Mouse (Mus musculus) WW6 (cell line): ENCODE data around the gene Hdac6.

ENCODE experiments used
- DNase-seq: peaks from one replicate; pipeline ENCODE4 v3.0.0-alpha.2; 2013; ENCODE audit warnings: low read depth, low spot score

The Hdac6 gene

DNA sequence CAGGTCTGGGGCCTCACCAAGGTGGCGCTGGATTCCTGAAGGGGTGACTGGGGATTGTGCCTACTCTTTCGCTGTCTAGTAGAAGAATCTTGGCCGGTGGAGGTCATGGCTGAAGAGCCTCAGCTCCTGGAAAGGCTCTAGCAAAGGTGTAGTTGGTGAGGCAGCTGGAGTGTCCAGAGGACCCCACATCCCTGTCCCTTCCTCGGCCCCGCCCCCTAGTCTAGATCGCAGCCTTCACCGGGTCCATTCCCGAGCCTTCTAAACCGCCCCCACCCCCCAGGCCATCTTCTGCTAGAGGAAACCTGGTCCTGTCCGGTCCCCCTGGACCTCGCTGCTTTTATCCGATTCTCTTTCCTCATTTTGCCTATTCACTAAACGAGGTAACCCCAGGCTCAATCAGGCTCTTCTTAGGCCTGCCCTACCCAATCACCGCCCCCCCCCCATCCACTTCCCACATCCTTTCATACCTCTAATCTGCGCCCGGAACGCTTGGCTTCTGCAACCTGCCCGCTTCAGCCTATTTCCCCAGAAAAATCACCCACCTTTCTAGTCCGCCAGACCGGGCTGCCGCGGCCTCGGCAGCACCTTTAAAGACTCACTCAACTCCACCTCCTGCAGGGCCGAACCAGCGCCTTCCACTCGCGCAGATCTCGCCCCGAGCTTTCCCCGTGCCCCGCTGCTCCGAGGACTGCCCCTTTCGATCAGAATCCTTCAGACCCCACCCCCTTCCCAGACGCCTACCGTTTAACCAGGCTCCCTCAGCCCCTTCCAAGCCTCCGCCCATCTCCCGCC, at the start of gene Hdac6:
Hdac6 (minus strand) TSS at position 782 of the 792 bp plus-strand sequence.
- no peak for DNase-seq

DNA sequence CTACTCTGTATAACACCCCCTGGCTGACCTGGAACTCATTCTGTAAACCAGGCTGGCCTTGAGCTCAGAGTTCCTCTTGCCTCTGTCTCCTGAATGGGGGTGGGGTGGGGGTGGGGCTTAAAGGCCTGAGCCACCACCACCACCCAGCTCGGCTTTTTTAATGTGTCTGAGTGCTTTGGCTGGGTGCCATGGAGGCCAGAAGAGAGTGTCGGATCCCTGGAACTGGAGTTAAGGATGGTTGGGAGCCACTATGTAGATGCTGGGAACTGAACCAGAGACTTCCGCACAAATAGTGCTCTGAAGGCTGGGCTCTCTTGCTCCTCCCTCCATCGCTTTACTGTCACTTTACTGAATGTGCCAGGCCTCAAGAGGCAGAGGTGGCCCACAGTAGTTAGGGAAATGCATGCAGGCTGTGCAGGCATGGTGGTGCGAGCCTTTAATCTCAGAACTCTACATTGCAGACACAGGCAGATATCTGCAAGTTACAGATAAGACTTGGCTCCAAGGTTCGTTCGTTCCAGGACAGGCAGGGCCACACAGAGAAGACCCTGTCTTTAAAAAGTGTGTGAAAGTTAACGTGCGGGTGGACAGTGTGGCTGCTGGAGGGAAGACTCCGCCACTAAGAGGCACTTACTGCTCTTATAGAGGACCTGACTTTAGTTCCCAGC, 45.5 kb upstream of the Hdac6 start:
- no peak for DNase-seq

DNA sequence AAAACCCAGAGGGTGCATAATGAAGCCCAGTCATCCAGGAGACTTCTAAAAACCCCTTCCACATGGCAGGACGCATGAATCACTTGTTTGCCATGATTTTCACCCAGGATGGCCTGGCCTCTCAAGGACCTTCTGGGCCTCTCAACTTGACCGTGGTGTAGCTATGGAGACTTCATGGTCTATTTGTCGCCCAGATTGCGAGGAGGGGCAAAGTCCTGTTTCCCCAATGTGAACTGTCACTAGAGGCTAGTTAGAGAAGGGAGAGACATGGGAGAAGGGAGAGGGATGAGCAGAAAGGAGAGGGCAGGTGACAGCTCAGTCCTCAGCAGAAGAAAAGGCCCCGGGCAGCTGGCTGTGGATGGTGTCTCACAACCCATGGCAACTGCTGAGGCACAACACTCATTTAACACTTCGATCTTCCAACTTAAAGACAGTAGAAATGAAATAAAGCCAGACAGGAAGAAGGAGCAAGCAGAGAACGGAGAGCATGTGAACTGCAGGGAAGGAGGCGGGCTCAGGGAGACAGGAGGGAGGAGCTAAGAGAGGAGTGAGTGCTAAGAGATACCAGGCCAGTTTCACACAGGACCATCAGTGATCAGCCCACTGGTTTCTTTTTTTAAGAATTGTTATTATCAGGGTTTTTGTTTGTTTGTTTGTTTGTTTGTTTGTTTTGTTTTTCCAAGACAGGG, 44.8 kb upstream of the Hdac6 start:
- no peak for DNase-seq

DNA sequence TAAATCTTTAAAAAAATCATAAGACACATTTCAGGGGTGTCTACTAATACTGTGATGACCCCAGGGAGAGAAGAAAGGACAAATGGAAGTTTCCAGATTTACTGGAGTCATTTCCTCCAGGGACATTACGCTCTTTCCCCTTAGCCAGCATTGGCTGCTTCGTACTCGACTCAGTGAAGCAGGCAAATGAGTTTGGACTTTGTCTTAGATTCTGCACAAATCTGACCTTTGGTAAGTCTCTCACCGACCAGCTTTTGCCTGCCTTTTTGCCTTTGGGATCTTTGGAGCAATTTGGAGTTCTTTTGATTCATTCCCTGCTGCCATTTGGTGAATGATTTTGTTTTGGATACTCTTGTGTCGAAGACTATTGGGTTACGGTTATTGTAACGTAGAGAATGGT, 33.7 kb upstream of the Hdac6 start:
- DNase-seq = no peak

DNA sequence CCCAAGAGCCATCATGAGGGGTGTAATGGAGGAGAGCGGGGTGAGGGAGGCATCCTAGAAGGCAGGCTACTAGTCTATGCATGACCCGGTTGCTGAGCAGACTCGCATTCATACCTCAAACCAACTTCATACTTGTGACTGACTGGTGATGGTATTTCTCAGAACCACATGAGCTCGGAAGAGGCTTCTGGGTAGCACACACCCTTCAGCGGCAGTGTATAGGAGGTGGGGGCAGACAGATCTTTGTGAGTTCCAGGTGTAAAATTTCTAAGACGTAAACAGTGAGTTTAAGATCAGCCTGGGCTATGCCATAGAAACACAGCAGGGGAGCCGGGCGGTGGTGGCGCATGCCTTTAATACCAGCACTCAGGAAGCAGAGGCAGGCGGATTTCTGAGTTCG, 30.2 kb upstream of the Hdac6 start, which contains the start of gene Gata1:
Gata1 (minus strand) TSS at position 180 of the 400 bp plus-strand sequence.
- no peak for DNase-seq

DNA sequence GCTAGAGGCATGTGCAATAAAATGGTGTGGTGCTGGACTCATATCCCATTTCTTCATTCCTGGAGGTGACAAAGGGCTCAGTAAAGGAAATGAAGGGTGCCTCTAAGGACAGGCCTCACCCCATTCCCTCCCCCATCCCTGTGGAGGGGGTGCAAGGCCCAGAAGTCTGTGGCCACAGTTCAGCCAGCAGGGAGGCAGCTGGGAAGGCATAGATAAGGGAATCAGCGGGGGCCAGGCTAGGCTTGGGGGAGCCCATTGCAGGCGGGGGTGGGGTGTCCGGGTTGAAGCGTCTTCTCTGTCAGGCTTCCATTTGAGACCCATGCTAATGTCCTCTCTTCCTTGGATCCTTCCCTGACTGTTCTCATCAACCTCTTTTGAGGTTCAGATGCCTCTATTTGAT, 23.6 kb upstream of the Hdac6 start:
- no peak for DNase-seq

DNA sequence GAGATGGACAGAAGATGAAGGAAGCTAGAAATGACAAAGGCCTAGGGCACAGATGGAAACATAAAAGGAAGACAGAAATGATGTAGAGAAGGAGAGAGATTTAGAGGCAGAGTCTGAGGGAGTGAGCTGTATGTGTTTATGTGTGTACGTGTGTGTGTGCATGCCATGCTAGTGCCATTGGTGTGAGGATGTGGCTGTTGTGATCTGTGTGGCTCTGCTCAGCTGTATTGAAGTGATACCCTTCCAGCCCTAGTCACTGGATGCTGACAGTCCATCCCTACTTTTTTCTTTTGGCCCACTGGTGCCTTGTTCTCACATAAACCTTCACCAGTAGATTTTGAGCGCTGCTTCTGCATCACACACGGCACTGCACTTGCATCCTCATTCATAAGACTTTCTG, 21.2 kb upstream of the Hdac6 start:
- no peak for DNase-seq

DNA sequence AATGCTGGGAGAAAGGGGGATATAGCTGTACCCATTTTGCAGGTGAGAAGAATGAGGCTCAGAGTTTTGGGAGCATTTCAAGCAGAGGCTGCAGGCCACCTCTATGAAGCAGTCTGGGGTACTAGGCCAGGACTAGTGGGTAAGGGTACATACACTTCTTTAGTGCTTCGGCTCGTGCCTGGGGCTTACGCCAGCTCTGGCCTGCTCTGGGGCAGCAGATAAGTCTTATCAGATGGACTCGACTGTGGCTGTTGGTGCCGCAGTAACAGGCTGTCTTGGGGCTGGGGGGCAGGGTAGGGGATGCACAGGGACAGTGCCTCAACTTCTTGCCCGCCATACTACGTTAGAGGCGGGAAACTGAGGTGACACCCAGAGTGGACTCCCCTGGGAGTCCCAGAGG, 20.5 kb upstream of the Hdac6 start:
- no peak for DNase-seq

DNA sequence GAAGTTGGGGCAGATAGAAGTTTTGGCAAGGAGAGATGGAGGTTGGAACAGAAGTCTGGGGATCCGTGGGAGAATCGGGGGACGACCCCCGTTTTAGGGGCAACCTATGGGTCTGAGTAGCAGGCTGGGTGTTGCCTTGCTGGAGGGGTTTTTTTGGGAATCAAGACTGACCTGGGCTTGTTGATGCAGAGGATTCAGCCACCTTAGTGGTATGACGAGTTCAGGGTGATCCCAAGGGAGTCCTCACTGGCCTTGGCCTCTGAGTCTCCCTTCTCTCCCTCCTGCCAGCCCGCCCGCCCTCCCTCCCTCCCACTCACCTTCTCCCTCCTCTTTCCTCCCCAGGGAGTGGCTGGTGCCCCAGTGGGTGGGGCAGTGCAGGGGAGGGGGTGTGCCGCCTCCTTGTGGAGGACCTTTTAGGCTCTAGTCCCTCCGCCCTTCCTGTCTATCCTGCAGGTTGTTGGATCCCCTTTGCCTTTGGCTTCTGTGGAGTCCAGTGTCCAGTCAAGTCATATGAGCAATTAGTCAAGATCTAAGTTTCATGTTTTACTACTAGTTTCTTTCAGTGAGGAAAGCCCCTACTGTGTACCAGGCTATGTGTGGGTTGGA, 20.0 kb upstream of the Hdac6 start:
- DNase-seq = no peak

DNA sequence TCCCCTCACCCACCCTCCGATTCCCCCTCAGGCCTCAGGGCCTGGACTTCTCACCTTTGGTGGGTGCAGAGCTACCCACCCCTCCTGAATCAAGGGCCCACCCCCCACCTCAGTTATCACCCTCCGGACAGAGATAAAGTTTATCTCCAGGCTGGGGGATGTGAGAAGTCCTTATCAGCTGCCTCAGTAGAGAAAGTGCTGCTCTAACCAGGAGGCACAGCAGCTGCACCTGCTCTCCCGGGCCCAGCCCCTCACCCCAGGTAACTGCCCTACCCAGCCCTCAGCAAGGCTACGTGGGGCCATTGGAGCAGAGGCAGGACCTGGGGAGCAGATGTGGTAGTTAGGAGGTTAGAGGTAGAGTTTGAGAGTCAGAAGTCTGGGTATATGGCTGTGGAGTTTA, 18.5 kb upstream of the Hdac6 start:
- DNase-seq = no peak

DNA sequence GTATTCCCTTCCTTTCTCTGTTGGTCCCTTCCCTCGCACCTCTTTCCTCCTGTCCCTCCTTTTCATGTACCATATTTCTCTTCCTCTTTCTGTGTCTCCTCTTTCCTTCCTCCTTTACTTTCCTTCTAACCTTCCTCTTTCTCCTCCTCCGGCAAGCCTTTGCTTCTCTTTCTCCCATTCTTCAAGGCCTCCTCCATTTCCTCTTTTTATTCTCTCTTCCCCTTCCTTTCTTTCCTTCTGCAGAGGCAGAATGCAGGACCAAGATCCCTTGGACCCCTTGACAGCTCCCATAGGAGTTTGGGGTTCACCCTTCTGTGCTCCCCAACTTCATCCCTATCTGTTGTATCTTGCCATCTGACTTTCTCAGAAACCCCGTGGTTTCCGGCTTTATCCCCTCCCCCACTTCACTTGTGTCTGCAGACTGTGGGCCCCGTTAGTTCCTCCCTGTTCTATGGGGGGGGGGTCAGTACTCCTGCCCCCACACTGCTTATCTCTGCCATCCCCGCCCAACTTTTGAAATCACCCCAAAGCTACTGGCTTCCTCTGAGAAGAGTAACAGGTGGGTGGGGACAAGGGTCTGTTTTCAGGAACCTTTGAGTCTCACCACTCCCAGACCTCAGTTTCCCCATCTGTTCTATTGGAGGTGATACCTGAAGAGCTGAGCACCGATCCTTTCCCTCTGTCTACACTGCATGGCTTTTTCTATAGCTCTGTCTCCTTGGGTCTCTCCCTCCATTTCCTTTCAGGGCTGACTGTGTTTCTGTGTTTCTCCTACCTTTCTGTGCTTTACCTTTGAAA, 16.3 kb upstream of the Hdac6 start:
- no peak for DNase-seq

DNA sequence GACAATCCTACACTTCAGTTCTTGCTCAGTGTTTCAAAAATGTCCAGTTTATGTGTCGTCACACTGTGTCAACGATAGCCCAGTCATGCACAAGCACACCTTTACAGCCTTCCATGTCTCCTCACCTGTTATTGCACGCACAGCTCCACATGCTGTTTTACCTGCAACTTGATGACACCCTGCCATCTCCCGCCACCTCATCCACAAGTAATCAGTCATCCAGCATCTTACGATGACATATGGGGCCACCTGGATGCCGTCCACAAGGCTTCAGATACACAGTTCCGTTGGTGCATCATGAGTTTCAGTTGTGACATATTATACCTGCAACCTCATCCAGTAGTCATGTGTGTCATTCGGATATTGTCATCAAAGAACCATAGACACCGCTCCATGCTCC, 11.2 kb upstream of the Hdac6 start:
- DNase-seq = no peak

DNA sequence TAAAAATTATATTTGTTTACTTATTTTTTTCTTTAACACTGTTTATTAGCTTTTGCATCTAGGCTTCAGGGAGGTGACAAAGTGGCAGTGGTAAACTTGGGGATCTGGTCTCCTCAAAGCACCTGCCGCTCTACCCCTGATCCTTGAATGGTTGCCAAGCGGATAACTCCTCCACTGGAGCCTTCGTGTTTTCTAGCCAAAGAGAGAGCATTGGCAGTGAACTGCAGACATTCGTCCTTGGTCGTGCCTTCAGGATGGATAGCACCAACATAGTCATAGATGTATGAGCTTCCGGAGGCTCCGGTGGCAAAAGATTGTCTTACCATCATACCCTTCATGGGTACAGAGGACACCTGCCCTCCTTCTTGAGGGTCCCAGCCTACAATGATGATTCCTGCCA, 2.4 kb upstream of the Hdac6 start:
- no peak for DNase-seq

DNA sequence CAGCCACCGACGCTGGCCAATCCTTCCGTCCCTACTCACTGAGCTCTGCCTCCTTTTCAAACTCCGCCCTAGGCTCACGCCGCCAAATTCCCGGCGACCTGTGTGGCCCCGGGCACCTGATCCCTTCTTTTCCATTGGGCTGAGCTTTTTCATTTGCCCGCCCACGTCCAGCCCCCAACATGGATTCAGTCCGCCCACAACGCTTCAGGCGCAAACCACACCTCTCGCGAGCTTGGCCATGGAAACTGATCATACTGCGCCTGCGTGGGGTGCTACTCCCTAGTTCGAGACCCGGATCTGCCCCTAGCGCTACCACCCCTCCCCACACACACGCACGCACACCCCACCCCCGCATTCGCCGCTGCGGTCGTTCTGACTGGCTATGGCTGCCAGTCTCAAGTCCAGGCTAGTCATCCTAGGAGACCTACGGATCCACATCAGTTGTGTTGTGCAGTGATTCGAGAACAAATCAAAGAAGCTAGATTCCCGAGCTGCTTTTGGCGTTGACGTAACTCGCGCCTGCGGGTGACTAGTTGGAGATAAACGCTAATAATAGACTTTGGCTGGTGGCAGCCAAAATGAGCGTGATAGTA, 307 bp upstream of the Hdac6 start:
- peak; percentile 80 for DNase-seq

DNA sequence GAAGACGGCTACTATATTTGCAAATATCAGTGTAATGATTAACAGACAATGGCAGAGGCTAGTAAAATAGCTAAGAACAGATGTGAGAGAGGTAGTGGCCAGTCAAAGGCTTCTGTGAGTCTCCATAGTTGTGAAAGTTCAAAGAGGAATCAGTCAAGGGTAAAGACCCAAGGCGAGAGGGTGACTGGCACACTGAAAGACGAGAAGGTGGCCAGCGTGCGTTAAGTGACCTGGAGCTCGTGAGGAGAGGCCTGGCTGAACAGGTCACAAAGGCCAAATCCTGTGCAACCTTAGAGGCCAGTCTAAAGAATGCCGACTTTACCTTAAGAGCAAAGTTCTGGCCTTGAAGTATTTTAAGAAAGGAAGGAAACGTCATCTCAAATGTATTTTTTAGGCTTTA, 2.1 kb downstream of the Hdac6 start:
- no peak for DNase-seq

DNA sequence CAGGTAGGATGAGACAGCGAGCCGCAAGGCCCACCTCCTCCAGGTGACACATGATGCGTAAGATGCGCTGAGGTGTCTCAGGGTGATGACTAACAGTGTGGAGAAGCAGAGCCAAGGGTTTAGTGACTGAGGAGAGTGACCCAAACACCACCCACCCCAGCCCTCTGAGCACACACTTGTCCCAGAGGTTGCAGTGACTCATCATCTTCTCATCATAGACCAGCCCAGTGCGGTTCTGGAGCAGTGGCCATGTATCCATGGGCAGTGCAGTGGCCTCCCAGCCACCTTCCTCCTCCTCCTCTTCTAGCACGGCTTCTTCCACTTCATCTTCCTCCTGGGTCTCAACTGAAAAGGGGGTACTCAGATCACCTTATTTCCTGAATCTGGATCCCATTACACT, 10.0 kb downstream of the Hdac6 start:
- DNase-seq = no peak

DNA sequence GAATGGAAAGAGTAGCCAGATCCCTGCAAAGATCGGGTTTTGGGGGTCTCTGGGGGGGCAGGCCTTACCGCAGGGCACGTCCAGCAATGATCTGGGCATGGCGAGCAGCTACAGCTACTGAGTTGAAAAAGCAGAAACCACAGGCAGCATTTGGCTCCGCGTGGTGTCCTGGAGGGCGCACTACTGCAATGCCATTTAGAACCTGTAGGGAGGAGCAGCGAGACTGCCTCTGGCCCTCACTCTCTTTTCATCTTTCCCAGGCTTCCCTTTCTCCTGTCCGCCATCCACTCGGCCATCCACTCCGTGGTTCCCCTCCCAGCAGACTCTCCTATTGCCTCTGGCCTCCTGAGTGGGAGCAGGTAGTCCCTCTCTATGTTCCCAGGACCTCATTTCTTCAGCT, 10.8 kb downstream of the Hdac6 start:
- no peak for DNase-seq

DNA sequence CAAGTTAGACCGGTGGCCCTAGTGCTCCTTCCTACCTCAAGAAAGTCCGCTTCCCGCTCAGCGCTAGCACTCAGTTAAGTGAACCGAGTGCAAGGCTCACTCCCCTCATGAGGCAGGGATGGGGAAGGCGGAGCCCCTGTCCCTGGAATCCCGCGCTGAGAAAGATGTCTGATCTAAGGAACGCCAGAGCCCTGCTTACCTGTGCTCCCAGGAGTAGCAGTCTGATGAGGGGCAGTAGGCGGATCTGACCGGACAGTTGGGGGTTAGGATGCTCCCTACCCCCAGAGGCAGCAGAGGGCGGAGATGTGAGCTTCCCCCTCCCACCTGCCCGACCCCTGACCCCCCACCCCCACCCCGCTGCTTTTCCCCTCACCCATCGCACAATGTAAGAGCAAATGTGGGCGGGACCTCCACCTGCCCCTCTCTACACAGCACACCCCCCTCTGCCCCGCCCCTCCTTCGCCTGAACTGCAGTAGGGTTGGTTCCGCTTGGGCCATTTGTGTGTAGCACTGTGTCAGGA, 19.4 kb downstream of the Hdac6 start, which contains the start of gene Eras:
Eras (minus strand) TSS at position 338 of the 521 bp plus-strand sequence.
- no peak for DNase-seq

DNA sequence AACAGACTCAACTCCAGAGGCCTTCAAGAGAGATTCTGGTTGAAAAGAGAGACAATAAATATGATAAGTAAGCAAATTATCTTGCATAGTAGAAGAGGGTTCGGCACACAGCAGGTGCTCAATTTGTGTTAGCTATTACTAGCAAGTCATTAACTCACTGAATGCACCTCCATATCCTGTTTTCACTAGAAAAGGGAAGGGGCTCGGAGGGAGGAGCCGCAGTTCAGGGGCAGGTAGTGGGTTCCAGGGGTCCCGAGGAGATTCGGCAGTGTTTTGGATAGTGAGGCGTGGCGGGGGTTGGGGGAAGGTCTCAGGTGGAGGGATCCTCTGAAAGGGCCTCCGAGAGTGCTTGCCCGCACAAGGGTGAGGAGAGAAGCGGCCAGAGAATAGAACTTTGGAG, 20.6 kb downstream of the Hdac6 start:
- no peak for DNase-seq

DNA sequence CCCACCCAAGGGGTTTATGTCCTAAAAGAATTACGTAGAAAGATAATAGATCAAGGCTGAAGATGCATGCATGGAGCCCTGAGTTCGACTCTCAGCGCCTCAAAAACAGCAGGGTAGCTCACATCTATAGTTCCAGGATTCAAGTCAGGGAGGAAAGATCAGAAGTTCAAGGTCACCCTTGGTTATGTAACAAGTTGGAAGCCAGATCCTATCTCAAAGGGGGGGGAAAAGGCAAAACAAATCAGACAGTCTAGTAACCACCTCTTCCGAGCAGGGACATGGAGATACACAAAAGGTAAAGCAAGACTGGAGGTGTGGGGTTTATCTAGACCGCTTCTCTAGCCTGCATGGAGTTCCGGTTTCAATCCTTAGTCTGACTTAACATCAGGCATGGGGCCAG, 21.4 kb downstream of the Hdac6 start:
- DNase-seq = no peak

DNA sequence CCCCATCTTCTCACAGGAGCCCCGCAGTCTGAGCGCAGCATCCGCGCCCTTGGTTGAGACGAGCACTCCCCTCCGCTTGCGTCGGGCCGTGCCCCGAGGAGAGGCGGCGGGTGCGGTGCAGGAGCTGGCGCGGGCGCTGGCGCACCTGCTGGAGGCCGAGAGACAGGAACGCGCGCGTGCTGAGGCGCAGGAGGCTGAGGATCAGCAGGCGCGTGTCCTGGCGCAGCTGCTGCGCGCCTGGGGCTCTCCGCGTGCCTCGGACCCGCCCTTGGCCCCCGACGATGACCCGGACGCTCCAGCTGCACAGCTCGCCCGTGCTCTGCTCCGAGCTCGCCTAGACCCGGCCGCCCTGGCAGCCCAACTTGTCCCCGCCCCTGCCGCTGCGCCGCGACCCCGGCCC, 25.7 kb downstream of the Hdac6 start:
- DNase-seq = no peak
